Mouse (Mus musculus) olfactory bulb, adult 2 months (tissue): ENCODE measurements at regions not wholly inside any gene's neighbourhood (a gene's known extent, or its start where the extent isn't known, plus 50 kb on each side); places are given as distances from the start of the nearest gene placed in this dataset.

Experiments used
- CTCF ChIP-seq: fragments of 200-500 bp; IDR thresholded peaks from 2 replicates; pipeline ENCODE4 v1.5.1; 2012; ENCODE audit warnings: low read depth, mild to moderate bottlenecking, low read length, moderate library complexity; ENCODE audit not compliant: insufficient read depth
- POLR2A ChIP-seq: fragments of 200-500 bp; IDR thresholded peaks from 2 replicates; pipeline ENCODE4 v1.6.1; 2012; ENCODE audit warnings: mild to moderate bottlenecking, low read depth, low read length, moderate library complexity; ENCODE audit not compliant: insufficient read depth

- TF ChIP-seq POLR2A, result no peak
- TF ChIP-seq CTCF, result no peak
Observed at GRCm38 (mm10) chr7:83251995-83252563, 332.6 kb upstream of the Tmc3 start.
